Mouse (Mus musculus) megakaryocyte-erythroid progenitor cell, adult 5-6 weeks (primary cell): ENCODE data around the gene Acly. TPM values are rescaled to one million over a fixed set of nuclear protein-coding genes. Genes with fewer than 3 reads are reported as not detected.
A peak's percentile ranks its signal among the peaks of the same experiment; 100 is the strongest.

Source experiments
- ATAC-seq: replicated peaks from 2 replicates; pipeline ENCODE4 v1.8.0; 2016; ENCODE audit warnings: mild to moderate bottlenecking, inconsistent platforms; ENCODE audit not compliant: severe bottlenecking, poor library complexity, low FRiP score, low TSS enrichment
- total RNA-seq, 2 experiments: library from RNA; stranded (forward) in 1 of 2; stranded (reverse) in 1 of 2; fragments of 200-1000, 215-1000 nt in 1 of 2; fragments of >200 nt in 1 of 2; fragmentation: Nextera tagmentation in 1 of 2; gene quantifications; 2 replicates each; pipeline ENCODE4 v1.2.3; 2014 to 2017

Acly gene
- total RNA-seq, 2 experiments from 2014 or later, result 99.9 to 112 TPM

GRCm38 (mm10) chr11:100516291-100516690, 11.5 kb downstream of the Acly start:
- ATAC-seq, result no peak

DNA sequence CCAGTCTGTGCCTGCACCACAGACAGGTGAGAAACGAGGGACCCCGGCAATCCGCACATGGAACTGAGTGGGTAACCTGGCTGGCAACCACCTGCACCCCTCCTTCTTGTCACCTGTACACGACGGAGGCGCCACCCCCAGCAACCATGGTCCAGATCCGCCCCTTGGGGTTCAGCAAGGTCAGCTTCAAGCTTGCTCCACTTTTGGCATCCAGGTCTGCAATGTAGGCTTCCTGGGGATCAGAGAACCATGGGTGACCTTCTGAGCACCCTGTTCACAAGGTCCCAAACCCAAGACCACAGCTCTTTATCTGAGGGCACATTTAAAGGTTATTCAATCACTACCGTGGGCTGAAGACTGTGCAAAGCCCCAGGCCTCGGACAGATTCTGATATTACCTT, 12.0 kb downstream of the Acly start:
- no peak for ATAC-seq

DNA sequence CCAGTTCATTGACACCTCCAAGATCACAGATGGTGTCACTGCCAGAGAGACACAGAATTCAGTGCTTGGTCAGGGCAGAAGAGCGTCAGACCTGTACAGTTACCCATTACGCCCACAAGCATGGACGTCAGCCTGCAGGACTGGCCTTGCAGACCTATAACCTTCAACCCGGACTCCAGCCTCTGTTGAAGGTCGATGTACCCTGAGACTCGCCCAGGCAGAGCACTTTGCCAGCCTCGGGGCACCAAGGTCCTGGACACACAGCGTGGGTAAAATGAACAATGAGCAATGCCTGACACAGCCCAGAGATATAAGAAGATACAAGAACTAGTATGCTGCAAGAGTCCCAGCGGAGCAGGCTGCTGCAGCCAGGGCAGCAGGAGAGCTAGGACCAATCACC, 12.7 kb downstream of the Acly start:
- ATAC-seq, result no peak

DNA sequence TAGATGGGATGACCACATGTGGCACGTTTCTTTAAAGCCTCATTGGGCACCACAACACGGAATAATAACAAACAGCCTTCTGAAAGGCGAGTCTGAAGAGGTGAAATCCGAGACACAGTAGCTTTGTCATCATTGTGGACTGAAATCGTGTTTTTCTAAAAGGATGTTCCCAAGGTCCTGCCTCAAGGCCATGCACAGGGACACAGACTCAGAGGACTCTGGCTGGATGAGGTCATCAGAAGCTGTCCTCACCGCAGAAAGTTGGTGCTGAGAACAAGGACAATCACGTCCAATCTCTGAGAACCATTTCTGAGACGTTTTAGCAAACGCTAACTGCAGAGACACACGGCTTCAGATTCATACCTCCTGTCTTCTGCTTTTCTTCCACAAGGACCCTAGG, 14.1 kb downstream of the Acly start:
- no peak for ATAC-seq

- ATAC-seq, result 0 out of 2 replicates have a peak, but pooled peaks have one; percentile 53
These were observed 15.4 kb downstream of the Acly start for GRCm38 (mm10) chr11:100512384-100512783.

- no peak for ATAC-seq
These were observed 17.2 kb downstream of the Acly start for GRCm38 (mm10) chr11:100510556-100510955.

- no peak for ATAC-seq
These were observed 21.8 kb downstream of the Acly start for GRCm38 (mm10) chr11:100505997-100506396.

GRCm38 (mm10) chr11:100504990-100505660, 22.7 kb downstream of the Acly start:
- no peak for ATAC-seq

DNA sequence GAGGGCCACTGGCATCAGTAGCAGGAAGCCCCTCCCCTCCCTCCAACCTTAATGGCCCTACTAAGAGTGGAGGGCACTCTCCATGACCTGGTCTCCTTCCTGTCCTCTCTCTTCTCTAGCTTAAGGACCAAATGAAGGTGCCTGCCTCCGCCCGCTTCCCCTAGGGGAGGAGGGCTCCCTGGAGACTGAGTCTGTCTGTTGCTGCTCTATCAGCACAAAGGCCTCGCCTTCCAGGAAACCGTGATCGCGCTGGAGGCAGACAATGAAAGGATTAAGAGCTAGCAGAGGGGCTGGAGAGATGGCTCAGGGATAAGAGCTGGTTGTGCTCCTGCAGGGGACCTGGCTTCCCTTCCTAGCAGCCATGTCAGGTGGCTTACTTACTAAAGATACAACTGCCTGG, 26.5 kb downstream of the Acly start:
- ATAC-seq, result no peak

DNA sequence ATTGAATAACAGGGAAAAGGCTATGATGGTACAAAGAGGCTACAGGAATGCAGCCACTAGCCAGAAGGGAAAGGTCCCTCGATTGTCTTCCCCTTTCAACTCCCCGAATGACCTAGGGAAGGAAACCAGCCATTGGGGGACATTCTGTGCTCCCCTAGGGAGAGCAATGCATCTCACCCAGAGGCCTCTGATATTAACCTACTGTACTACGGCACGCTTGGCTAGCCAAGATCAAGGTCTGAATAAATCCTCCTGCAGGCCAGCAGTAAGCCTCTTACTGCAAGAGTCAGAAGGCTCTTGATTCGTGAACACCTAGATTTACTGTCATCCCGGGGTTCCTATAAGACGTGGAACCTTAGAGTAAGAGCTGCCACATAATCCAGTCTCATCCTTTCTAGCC, 27.1 kb downstream of the Acly start:
- ATAC-seq, result no peak

GRCm38 (mm10) chr11:100500241-100500640, 27.6 kb downstream of the Acly start:
- 0 out of 2 replicates have a peak, but pooled peaks have one; percentile 19 for ATAC-seq

- ATAC-seq, result no peak
These were observed 34.0 kb downstream of the Acly start for GRCm38 (mm10) chr11:100493771-100494170.

DNA sequence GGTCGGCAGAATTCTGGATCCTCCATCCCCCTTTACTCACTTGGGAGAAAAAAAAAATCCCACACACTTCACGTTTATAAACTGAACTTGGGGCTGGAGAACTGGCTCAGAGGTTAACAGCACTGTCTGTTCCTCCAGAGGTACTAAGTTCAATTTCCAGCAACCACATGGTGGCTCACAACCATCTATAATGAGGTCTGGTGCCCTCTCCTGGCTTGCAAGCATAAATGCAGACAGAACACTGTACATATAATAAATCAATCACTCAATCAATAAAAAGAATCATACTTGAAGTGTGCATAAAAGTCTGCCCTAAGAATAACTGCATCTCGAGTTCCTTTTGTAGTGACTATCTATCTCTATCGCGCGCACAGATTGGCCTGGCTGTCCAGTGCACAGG, 36.8 kb downstream of the Acly start:
- ATAC-seq, result no peak

GRCm38 (mm10) chr11:100485801-100486538, 41.8 kb downstream of the Acly start:
- ATAC-seq, result peak; percentile 83

- ATAC-seq, result no peak
These were observed 43.3 kb downstream of the Acly start for GRCm38 (mm10) chr11:100484461-100484860.

DNA sequence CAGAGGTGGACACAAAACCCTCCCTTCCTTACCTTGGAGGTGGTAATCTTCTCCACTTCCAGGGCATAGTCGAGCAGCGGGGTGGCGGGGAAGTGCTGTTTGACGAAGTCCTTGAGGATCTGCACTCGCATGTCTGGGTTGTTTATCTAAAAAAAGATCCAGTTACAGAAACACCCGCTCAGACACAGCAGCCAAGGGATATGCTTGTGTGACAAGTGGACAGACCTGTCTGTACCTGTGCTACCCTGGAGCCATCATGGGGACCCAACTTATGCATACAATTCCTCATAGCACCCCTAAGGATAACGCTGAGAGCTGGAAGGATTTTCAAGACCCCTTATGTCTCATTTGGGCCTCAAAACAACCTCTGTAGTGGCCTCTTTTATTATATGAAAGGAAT, 48.6 kb downstream of the Acly start:
- ATAC-seq, result no peak

- ATAC-seq, result no peak
These were observed 51.5 kb downstream of the Acly start for GRCm38 (mm10) chr11:100476281-100476680.

GRCm38 (mm10) chr11:100472935-100473295, 54.9 kb downstream of the Acly start:
- peak; percentile 46 for ATAC-seq

DNA sequence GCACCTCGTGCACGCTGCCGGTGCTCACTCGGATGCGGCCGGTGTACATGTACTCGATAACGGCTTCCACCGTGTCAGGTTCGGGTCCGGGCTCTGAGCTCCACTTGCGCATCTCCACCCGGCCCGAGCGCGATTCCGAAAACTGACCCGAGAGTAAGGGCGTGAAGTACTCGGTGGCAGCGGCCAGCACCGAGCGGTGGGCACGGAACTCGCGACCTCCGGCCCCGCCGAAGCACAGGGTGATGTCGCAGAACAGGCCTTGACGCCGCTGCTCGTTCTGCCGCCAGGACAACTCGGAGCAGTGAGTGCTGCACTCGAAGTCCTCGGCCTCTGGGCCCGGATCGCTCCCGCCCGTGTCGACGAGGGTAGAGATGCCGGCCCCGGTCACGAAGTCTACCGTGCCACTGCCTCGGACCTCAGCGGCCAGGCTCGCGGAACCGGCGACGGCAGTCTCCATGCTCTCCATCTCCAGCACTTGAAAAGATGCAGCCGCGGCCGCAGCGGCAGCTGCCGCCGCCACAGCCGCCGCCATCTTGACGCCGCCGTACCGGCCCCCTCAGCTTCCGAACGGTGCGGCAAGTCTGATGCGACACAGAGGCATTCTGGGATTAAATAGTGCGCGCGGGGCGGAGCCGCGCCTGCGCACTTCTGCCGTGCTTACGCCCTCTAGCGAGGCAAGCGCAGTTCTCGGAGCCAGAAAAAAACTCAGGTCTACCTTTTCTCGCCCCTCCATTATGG, 55.4 kb downstream of the Acly start, which contains the start of gene Klhl11:
Gene Klhl11 (minus strand): TSS at position 545 of the 738 bp plus-strand sequence.
- peak; percentile 95 for ATAC-seq
